Mouse (Mus musculus) hematopoietic stem cell, adult 5-6 weeks (primary cell): ENCODE measurements around the gene Ralb. TPM values are rescaled to one million over a fixed set of nuclear protein-coding genes. Genes with fewer than 3 reads are reported as not detected.

Experiments
- ATAC-seq, 2 experiments: fragments of 125-278 bp in 1 of 2; replicated peaks in 1 of 2; 2 replicates each; pipeline ENCODE4 v1.8.0; 2016 to 2017; ENCODE audit warnings: inconsistent platforms in 2 of 2, mild to moderate bottlenecking in 2 of 2, moderate number of reproducible peaks in 2 of 2, low read depth in 1 of 2, moderate TSS enrichment in 1 of 2; ENCODE audit not compliant: low FRiP score in 2 of 2, poor library complexity in 2 of 2, severe bottlenecking in 2 of 2, insufficient read depth in 1 of 2, low TSS enrichment in 1 of 2
- total RNA-seq: library from RNA; stranded (forward); fragments of 172-1452, 232-1000 nt; gene quantifications from 2 replicates; pipeline ENCODE4 v1.2.3, GENCODE M21; 2017

Gene Ralb
- 10.6 and 16.5 TPM in 2 replicates for total RNA-seq

GRCm38 (mm10) chr1:119504260-119505062, at the start of gene Ralb:
Gene Ralb (minus strand): TSS chr1:119504794.
- peak; percentile 95 to 98 for ATAC-seq

GRCm38 (mm10) chr1:119551651-119552050, 47.1 kb upstream of the Ralb start:
- no peak for ATAC-seq

- ATAC-seq = no peak
Measured at GRCm38 (mm10) chr1:119550064-119550463, 45.5 kb upstream of the Ralb start.

GRCm38 (mm10) chr1:119549327-119549689, 44.7 kb upstream of the Ralb start:
- no peak for ATAC-seq

- ATAC-seq = peak; percentile 81 to 88
Measured at GRCm38 (mm10) chr1:119548668-119549326, 44.2 kb upstream of the Ralb start.

- no peak for ATAC-seq
Measured at GRCm38 (mm10) chr1:119546490-119546889, 41.9 kb upstream of the Ralb start.

- no peak for ATAC-seq
Measured at GRCm38 (mm10) chr1:119545671-119546070, 41.1 kb upstream of the Ralb start.

GRCm38 (mm10) chr1:119545164-119545563, 40.6 kb upstream of the Ralb start:
- ATAC-seq = no peak

- no peak for ATAC-seq
Measured at GRCm38 (mm10) chr1:119544611-119545155, 40.1 kb upstream of the Ralb start.

- no peak for ATAC-seq
Measured at GRCm38 (mm10) chr1:119543316-119543715, 38.7 kb upstream of the Ralb start.

- ATAC-seq = no peak
Measured at GRCm38 (mm10) chr1:119541570-119541969, 37.0 kb upstream of the Ralb start.

- ATAC-seq = no peak; a peak in 1 of 4 replicates
Measured at GRCm38 (mm10) chr1:119540836-119541557, 36.4 kb upstream of the Ralb start.

- ATAC-seq = no peak
Measured at GRCm38 (mm10) chr1:119539252-119539651, 34.7 kb upstream of the Ralb start.

- no peak for ATAC-seq
Measured at GRCm38 (mm10) chr1:119537651-119538050, 33.1 kb upstream of the Ralb start.

GRCm38 (mm10) chr1:119536122-119536521, 31.5 kb upstream of the Ralb start:
- ATAC-seq = no peak

- peak; percentile 50 to 66; a peak in 2 of 4 replicates for ATAC-seq
Measured at GRCm38 (mm10) chr1:119534341-119534740, 29.7 kb upstream of the Ralb start.

GRCm38 (mm10) chr1:119533093-119533805, 28.7 kb upstream of the Ralb start:
- ATAC-seq = peak; percentile 41 to 81; a peak in 3 of 4 replicates
